Mouse (Mus musculus) heart, postnatal 0 days (tissue): ENCODE results near the gene Cltc. TPM values are rescaled to one million over a fixed set of nuclear protein-coding genes. Genes with fewer than 3 reads are reported as not detected.

Experiments used
- ATAC-seq: fragments of 200-750 bp; cut with Nextera tagmentation; 2 replicates; pipeline ENCODE4 v1.8.0; 2017; ENCODE audit warnings: low read depth, moderate number of reproducible peaks, moderate library complexity; ENCODE audit not compliant: insufficient read depth
- DNase-seq: peaks from one replicate; pipeline ENCODE4 v3.0.0-alpha.2; 2016; ENCODE audit warnings: low spot score
- H3K27ac ChIP-seq: fragments of 300-500 bp; sonication (generic); 2 replicates; pipeline ENCODE4 v1.5.1; 2014; ENCODE audit warnings: low read depth, mild to moderate bottlenecking
- H3K27me3 ChIP-seq: fragments of 300-500 bp; sonication (generic); 2 replicates; pipeline ENCODE4 v1.6.1; 2014; ENCODE audit warnings: low read length, mixed read lengths; ENCODE audit not compliant: control insufficient read depth, insufficient read depth
- H3K36me3 ChIP-seq: fragments of 300-500 bp; sonication (generic); replicated peaks from 2 replicates; pipeline ENCODE4 v1.6.1; 2014; ENCODE audit warnings: low read length, mixed read lengths; ENCODE audit not compliant: control insufficient read depth, insufficient read depth
- H3K4me1 ChIP-seq: fragments of 300-500 bp; sonication (generic); 2 replicates; pipeline ENCODE4 v1.6.1; 2014; ENCODE audit warnings: antibody characterized with exemption; ENCODE audit not compliant: control insufficient read depth, insufficient read depth
- H3K4me2 ChIP-seq: fragments of 300-500 bp; sonication (generic); 2 replicates; pipeline ENCODE4 v1.6.1; 2014; ENCODE audit warnings: low read depth, mild to moderate bottlenecking, low read length, moderate library complexity
- H3K4me3 ChIP-seq: fragments of 300-500 bp; sonication (generic); 2 replicates; pipeline ENCODE4 v1.5.1; 2014; ENCODE audit warnings: low read depth, low read length
- H3K9ac ChIP-seq: fragments of 300-500 bp; sonication (generic); replicated peaks from 2 replicates; pipeline ENCODE4 v1.6.1; 2014; ENCODE audit warnings: low read depth, low read length, mixed read lengths
- H3K9me3 ChIP-seq: fragments of 300-500 bp; sonication (generic); replicated peaks from 2 replicates; pipeline ENCODE4 v1.6.1; 2016; ENCODE audit warnings: low read length; ENCODE audit not compliant: control insufficient read depth
- CTCF ChIP-seq: IDR thresholded peaks from 2 replicates; pipeline ENCODE4 v1.5.1; 2016; ENCODE audit warnings: antibody characterized with exemption, control low read depth, low read depth
- EP300 ChIP-seq: IDR thresholded peaks from 2 replicates; pipeline ENCODE4 v1.6.1; 2016; ENCODE audit warnings: antibody characterized with exemption, low read depth
- WGBS: fragments of 180-500 bp; shearing (Covaris S2); extraction: QIAGEN DNeasy Blood & Tissue Kit; methylation state at CpG from one replicate; pipeline ENCODE4 v1.1.7; 2014; 5-methylcytosine and 5-hydroxymethylcytosine counted together
- polyA plus RNA-seq: library from polyadenylated mRNA; unstranded; fragments of >200 nt; fragmentation: Nextera tagmentation; extraction: Ambion mirVana; gene quantifications from 2 replicates; pipeline ENCODE4 v1.2.1, GENCODE M21; 2015
- total RNA-seq: library from RNA; depleted of rRNA; stranded (reverse); fragments of >200 nt; gene quantifications from 2 replicates; pipeline ENCODE4 v1.2.3, GENCODE M21; 2014; ENCODE audit warnings: low replicate concordance

Gene Cltc
- total and polyA plus RNA-seq, 2 experiments from 2014 or later, result 77.6 to 185 TPM

DNA sequence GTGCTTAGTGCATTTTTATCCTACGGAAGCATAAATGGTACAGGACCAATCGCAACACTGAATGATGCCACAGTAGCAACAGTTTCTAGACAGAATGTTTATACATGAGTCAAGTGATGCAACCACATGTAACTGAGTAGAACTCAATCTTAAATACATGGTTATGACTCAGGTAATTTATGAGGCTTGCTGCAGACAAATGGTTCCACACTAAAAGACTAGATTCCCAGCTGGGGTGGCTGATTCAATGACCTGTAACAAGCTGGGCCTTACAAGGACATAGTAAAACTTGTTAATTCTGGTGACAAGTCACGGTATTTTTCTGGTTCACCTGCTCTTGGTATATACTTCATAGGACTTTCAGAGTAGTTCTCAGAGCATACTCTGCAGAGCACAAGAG, 65.9 kb downstream of the Cltc start:
- H3K4me3 ChIP-seq, result no peak overlapping the region
- ATAC-seq, result no peak
- no peaks in the 10 kb centered on the region for H3K27me3 ChIP-seq
- no peak for DNase-seq
- 85% methylated on average over 3 of the region's 3 CpGs for WGBS
- H3K4me2 ChIP-seq, result no peak overlapping the region
- H3K36me3 ChIP-seq, result peaks cover 72% of the 10 kb centered on the region
- no peaks in the 10 kb centered on the region for H3K9me3 ChIP-seq
- no peaks in the 10 kb centered on the region for H3K4me1 ChIP-seq
- TF ChIP-seq EP300, result no peak
- no peak for TF ChIP-seq CTCF
- H3K27ac ChIP-seq, result no peak overlapping the region
- no peak overlapping the region for H3K9ac ChIP-seq

DNA sequence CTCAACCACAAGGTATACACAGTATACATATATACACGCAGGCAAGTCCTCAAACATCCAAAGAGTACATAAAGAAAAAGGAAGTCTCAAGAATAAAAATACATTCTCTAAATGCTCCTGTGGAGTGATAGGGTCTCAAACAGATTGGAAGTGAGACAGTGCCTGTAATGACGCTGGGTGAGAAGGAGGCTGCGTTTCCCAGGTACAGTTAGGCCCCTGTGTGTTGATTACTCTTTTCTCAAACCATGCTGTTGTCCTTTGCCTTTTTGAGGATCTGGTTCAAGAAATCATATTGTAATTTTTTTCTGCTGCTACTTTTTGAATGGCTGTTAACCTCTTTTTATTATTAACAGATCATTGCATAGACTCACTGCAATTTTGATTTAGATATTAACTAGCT, 67.0 kb downstream of the Cltc start:
- Histone ChIP-seq H3K27ac (no peak overlapping the region), H3K36me3 (peaks cover 63% of the 10 kb centered on the region), H3K4me2 (no peak overlapping the region), H3K27me3 (no peaks in the 10 kb centered on the region), H3K4me1 (peaks cover 2% of the 10 kb centered on the region; the same call in 1 of the 2 replicates), H3K9me3 (no peaks in the 10 kb centered on the region), H3K9ac (no peak overlapping the region), H3K4me3 (no peak overlapping the region)
- TF ChIP-seq EP300, result no peak
- no peak for TF ChIP-seq CTCF
- ATAC-seq, result no peak
- WGBS, result 89% methylated on average over 3 of the region's 3 CpGs
- no peak for DNase-seq

DNA sequence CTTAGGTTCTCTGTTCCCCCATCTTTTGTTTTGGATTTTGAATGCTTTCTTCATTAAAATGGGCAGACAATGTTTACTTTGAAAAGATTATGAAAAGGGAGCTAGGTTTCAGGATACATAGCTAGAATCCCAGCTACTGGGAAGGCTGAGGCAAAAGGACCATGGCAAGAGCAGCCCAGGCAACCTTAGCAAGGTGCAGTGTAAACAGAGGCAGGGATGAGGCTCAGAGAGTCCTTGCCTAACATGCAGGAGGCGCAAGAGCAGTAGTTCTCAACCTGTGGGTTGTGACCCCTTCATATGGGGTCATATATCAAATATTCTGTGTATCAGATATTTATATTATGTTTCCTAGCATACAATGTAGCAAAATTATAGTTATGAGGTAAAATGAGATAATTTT, 72.0 kb downstream of the Cltc start:
- H3K4me2 ChIP-seq, result no peak overlapping the region
- no peak overlapping the region for H3K9ac ChIP-seq
- ATAC-seq, result no peak
- H3K27ac ChIP-seq, result no peak overlapping the region
- no peaks in the 10 kb centered on the region for H3K27me3 ChIP-seq
- peaks cover 17% of the 10 kb centered on the region for H3K36me3 ChIP-seq
- peaks cover 22% of the 10 kb centered on the region for H3K4me1 ChIP-seq
- TF ChIP-seq CTCF (no peak), EP300 (no peak)
- H3K9me3 ChIP-seq, result no peaks in the 10 kb centered on the region
- WGBS, result 85% methylated on average over 1 of the region's 1 CpGs
- no peak overlapping the region for H3K4me3 ChIP-seq
- no peak for DNase-seq

DNA sequence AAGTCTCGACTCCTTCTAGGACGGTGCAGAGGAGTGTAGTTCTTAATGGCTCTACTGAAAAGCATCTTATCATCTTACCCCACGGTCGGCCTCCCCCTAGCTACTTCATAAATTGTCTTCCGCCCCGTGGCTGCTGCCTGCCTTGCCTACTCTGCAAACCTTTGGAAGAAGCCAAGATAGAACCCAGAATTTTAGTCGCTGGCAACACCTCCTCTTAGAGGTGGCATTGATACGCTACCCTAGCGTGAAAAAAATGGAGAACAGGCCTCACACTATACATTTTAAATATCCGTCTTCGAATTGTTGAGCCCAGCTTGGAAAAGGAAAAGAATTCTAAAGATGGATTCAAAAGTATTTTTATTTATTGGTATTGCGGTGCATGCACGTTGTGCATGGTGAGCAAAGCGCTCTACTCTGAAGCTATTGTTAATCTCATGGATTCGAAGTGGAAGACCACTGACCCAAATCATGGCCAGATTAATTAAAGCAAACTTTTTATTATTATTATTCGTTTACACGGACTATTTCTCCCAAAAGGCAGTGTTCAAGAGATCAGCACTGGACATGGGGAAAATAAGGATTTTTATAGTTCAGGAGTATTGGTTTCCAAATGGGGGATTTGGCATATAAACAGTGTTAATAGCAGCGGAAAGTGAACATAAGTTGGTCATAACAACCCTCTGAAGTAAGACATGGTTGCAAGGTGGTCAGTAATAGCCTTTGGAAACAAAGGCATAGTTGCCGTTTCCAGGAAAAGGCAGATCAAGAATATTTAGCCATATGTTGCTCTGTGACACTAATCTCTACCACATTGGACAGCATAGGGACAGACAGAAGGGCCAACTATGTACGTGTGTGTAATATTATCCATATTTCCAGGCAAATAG, 73.0 kb downstream of the Cltc start:
- 6% methylated on average over 20 of the region's 20 CpGs for WGBS

GRCm38 (mm10) chr11:86683395-86684125, 73.8 kb downstream of the Cltc start, which contains the start of the genes Vmp1 and Ptrh2:
TSS of gene Vmp1 (minus strand) at chr11:86683836.
TSS of gene Ptrh2 (plus strand) at chr11:86683985.
- Histone ChIP-seq H3K36me3 (no peaks in the 10 kb centered on the region; the same call in 1 of the 2 replicates), H3K9me3 (no peaks in the 10 kb centered on the region), H3K4me1 (peaks cover 22% of the 10 kb centered on the region), H3K27ac (peak within 1 kb of the TSS; percentile 90), H3K4me2 (peak within 1 kb of the TSS; percentile 91), H3K27me3 (no peaks in the 10 kb centered on the region), H3K4me3 (peak within 1 kb of the TSS; percentile 68), H3K9ac (peak within 1 kb of the TSS; percentile 78)
- ATAC-seq, result peak; percentile 95
- TF ChIP-seq CTCF, result no peak
- TF ChIP-seq EP300, result peak; percentile 94
- under 1% methylated on average over 56 of the region's 56 CpGs for WGBS
- peak; percentile 97 for DNase-seq

More for the DNA sequence above, 73.0 kb downstream of the Cltc start:
- Histone ChIP-seq H3K9me3 (no peaks in the 10 kb centered on the region), H3K36me3 (peaks cover 7% of the 10 kb centered on the region), H3K9ac (peak overlapping the region; percentile 78), H3K27ac (peak overlapping the region; percentile 90), H3K4me3 (peak overlapping the region; percentile 68), H3K4me2 (peak overlapping the region; percentile 91), H3K27me3 (no peaks in the 10 kb centered on the region), H3K4me1 (peaks cover 22% of the 10 kb centered on the region)
- ATAC-seq, result no peak
- TF ChIP-seq CTCF (no peak), EP300 (no peak)
- no peak for DNase-seq
